Mouse (Mus musculus): ENCODE data around the gene Gm21627. TPM values are rescaled to one million over a fixed set of nuclear protein-coding genes. Genes with fewer than 3 reads are reported as not detected.

The Gm21627 gene
- polyA plus RNA-seq (2012; rRNA removed) = not detected in 2 replicates

GRCm38 (mm10) chrY:63228127-63228526 lies at the start of gene Gm21627:
Gene Gm21627 (plus strand): TSS chrY:63228427.

All from central nervous system, embryonic 11.5 days (tissue).